Mouse (Mus musculus) limb, embryonic 11.5 days (tissue): ENCODE results near the gene A730071L15Rik. TPM values are rescaled to one million over a fixed set of nuclear protein-coding genes. Genes with fewer than 3 reads are reported as not detected.

Source experiments
- ATAC-seq: fragments of 200-750 bp; cut with Nextera tagmentation; 2 replicates; pipeline ENCODE4 v1.8.0; 2017; ENCODE audit warnings: low read depth; ENCODE audit not compliant: insufficient number of reproducible peaks, low FRiP score, low TSS enrichment
- DNase-seq: peaks from one replicate; pipeline ENCODE4 v3.0.0-alpha.2; 2015; ENCODE audit warnings: low spot score
- H3K27ac ChIP-seq: fragments of 300-500 bp; sonication (generic); replicated peaks from 2 replicates; pipeline ENCODE4 v1.5.1; 2014; ENCODE audit warnings: low read depth, mild to moderate bottlenecking, low read length
- H3K27me3 ChIP-seq: fragments of 300-500 bp; sonication (generic); 2 replicates; pipeline ENCODE4 v1.6.1; 2014; ENCODE audit warnings: mild to moderate bottlenecking, low read length, mixed read lengths; ENCODE audit not compliant: control insufficient read depth, insufficient read depth
- H3K36me3 ChIP-seq: fragments of 300-500 bp; sonication (generic); 2 replicates; pipeline ENCODE4 v1.6.1; 2014; ENCODE audit warnings: mild to moderate bottlenecking, low read length, moderate library complexity, mixed read lengths; ENCODE audit not compliant: control insufficient read depth, insufficient read depth
- H3K4me1 ChIP-seq: fragments of 300-500 bp; sonication (generic); 2 replicates; pipeline ENCODE4 v1.6.1; 2014; ENCODE audit warnings: low read length, mixed read lengths; ENCODE audit not compliant: control insufficient read depth, insufficient read depth
- H3K4me2 ChIP-seq: fragments of 300-500 bp; sonication (generic); 2 replicates; pipeline ENCODE4 v1.6.1; 2014; ENCODE audit warnings: low read depth, mild to moderate bottlenecking, moderate library complexity; ENCODE audit not compliant: severe bottlenecking
- H3K4me3 ChIP-seq: fragments of 300-500 bp; sonication (generic); 2 replicates; pipeline ENCODE4 v1.5.1; 2014; ENCODE audit warnings: low read depth, low read length
- H3K9ac ChIP-seq: fragments of 300-500 bp; sonication (generic); 2 replicates; pipeline ENCODE4 v1.6.1; 2014; ENCODE audit warnings: mild to moderate bottlenecking, low read length
- H3K9me3 ChIP-seq: fragments of 300-500 bp; sonication (generic); 2 replicates; pipeline ENCODE4 v1.6.1; 2016; ENCODE audit warnings: low read length; ENCODE audit not compliant: control insufficient read depth
- WGBS: fragments of 180-500 bp; shearing (Covaris S2); extraction: QIAGEN DNeasy Blood & Tissue Kit; methylation state at CpG from one replicate; pipeline ENCODE4 v1.1.7; 2014; 5-methylcytosine and 5-hydroxymethylcytosine counted together
- polyA plus RNA-seq: library from polyadenylated mRNA; unstranded; fragments of >200 nt; fragmentation: Nextera tagmentation; extraction: Ambion mirVana; gene quantifications from 2 replicates; pipeline ENCODE4 v1.2.1, GENCODE M21; 2014

A730071L15Rik gene
- polyA plus RNA-seq, 1 experiment from 2014 or later, result 0.67 TPM

- ATAC-seq (no peak), DNase-seq (no peak)
- no peak overlapping the region for H3K27ac ChIP-seq
- no peaks in the 10 kb centered on the region for H3K36me3 ChIP-seq
- no peaks in the 10 kb centered on the region for H3K9me3 ChIP-seq
- H3K4me1 ChIP-seq, result no peaks in the 10 kb centered on the region; the same call in 1 of the 2 replicates
- H3K4me3 ChIP-seq, result no peak overlapping the region
- no peak overlapping the region for H3K4me2 ChIP-seq
- no peaks in the 10 kb centered on the region for H3K27me3 ChIP-seq
- H3K9ac ChIP-seq, result no peak overlapping the region
Measured at GRCm38 (mm10) chr11:6161549-6161948, 38.3 kb upstream of the A730071L15Rik start.

DNA sequence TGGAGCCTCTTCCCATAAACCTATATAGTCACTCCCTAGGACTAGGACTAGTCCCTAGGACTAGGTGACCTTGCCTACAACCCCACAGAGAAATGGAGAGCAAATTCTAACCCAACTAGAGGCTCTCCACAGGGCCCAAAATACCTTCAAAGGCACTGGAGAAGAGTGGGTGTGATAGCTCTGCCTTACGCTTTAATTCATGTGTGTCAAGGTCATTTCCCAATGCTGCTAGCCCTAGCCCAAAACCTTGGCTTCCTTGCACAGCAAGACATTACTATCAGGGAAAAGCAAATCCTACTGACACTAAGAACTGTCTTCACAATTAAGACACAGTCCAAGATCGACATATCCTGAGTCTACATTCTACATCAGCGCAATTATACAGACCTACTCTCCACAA lies 36.8 kb upstream of the A730071L15Rik start:
- no peak for DNase-seq
- no peak overlapping the region for H3K4me2 ChIP-seq
- ATAC-seq, result no peak
- H3K36me3 ChIP-seq, result no peaks in the 10 kb centered on the region
- H3K27me3 ChIP-seq, result no peaks in the 10 kb centered on the region
- 96% methylated on average over 3 of the region's 3 CpGs for WGBS
- no peak overlapping the region for H3K4me3 ChIP-seq
- no peaks in the 10 kb centered on the region for H3K4me1 ChIP-seq
- no peak overlapping the region for H3K27ac ChIP-seq
- H3K9ac ChIP-seq, result no peak overlapping the region
- no peaks in the 10 kb centered on the region for H3K9me3 ChIP-seq

GRCm38 (mm10) chr11:6163706-6164105 lies 36.1 kb upstream of the A730071L15Rik start:
- ATAC-seq, result no peak
- Histone ChIP-seq H3K27me3 (no peaks in the 10 kb centered on the region), H3K4me3 (no peak overlapping the region), H3K4me2 (no peak overlapping the region), H3K27ac (no peak overlapping the region), H3K9ac (no peak overlapping the region), H3K4me1 (no peaks in the 10 kb centered on the region), H3K36me3 (no peaks in the 10 kb centered on the region), H3K9me3 (no peaks in the 10 kb centered on the region)
- DNase-seq, result no peak
- WGBS, result 94% methylated on average over 12 of the region's 12 CpGs

DNA sequence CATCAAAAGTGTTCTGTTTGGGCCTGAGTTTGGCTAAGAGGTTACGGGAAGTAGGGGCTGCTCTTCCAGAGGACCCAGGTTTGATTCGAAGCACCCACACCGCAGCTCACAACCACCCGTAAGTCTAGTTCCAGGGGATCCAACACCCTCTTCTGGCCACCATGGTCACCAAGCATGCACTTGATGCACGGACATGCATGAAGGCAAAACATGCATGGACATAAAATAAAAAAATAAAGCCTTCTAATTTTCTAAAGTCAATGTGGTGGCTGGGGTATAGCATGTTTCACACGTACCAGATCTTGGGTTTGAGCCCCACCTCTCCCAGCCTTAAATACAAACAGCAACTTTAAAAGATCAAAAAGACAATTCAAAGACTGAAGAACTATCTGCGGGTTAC lies 35.0 kb upstream of the A730071L15Rik start:
- DNase-seq (no peak), ATAC-seq (no peak)
- H3K4me3 ChIP-seq, result no peak overlapping the region
- H3K4me2 ChIP-seq, result no peak overlapping the region
- H3K4me1 ChIP-seq, result no peaks in the 10 kb centered on the region
- H3K9me3 ChIP-seq, result no peaks in the 10 kb centered on the region
- H3K27ac ChIP-seq, result no peak overlapping the region
- H3K27me3 ChIP-seq, result no peaks in the 10 kb centered on the region
- H3K36me3 ChIP-seq, result no peaks in the 10 kb centered on the region
- 98% methylated on average over 7 of the region's 7 CpGs for WGBS
- no peak overlapping the region for H3K9ac ChIP-seq

- Histone ChIP-seq H3K9ac (no peak overlapping the region), H3K27ac (no peak overlapping the region), H3K4me1 (no peaks in the 10 kb centered on the region), H3K9me3 (no peaks in the 10 kb centered on the region), H3K36me3 (no peaks in the 10 kb centered on the region), H3K4me2 (no peak overlapping the region), H3K4me3 (no peak overlapping the region), H3K27me3 (no peaks in the 10 kb centered on the region)
- DNase-seq (no peak), ATAC-seq (no peak)
- WGBS, result 95% methylated on average over 7 of the region's 7 CpGs
Measured at GRCm38 (mm10) chr11:6165391-6166081, 34.3 kb upstream of the A730071L15Rik start.

GRCm38 (mm10) chr11:6166351-6166750 lies 33.5 kb upstream of the A730071L15Rik start:
- Histone ChIP-seq H3K27me3 (no peaks in the 10 kb centered on the region), H3K4me2 (no peak overlapping the region), H3K9ac (no peak overlapping the region), H3K4me1 (no peaks in the 10 kb centered on the region), H3K36me3 (no peaks in the 10 kb centered on the region), H3K4me3 (no peak overlapping the region), H3K27ac (no peak overlapping the region), H3K9me3 (no peaks in the 10 kb centered on the region)
- DNase-seq (no peak), ATAC-seq (no peak)
- 95% methylated on average over 12 of the region's 12 CpGs for WGBS

DNA sequence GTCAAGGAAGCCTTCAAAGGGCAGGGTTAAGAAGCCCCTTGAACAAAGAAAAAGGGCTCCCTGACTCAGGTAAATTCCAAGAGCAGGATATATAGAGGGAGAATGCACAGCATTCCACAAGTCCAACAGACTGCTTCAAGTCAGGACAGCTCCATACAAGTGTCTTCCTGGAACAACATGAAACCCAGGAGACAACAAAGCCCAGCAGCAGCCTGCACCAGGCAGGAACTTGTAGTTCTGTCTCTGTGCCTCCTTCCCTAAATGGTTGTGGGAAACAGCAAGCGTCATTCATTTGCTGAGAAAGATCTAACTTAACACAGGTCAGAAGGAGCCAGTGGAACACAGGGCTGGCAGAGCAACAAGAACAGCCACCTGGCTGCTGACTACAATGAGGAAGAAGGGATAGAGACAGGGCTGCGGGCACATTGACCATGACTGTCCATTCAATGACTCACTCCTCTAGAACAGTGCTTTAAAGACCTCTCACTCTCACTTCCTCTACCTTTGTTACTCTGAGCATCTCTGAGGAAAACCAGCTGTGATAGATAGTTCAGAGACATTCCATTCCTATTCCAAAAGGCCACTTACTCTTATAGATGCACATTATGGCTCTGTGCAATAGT lies 30.7 kb upstream of the A730071L15Rik start:
- Histone ChIP-seq H3K9me3 (no peaks in the 10 kb centered on the region), H3K9ac (no peak overlapping the region), H3K4me1 (no peaks in the 10 kb centered on the region), H3K36me3 (no peaks in the 10 kb centered on the region), H3K27ac (no peak overlapping the region), H3K27me3 (no peaks in the 10 kb centered on the region), H3K4me2 (no peak overlapping the region; the same call in 1 of the 2 replicates), H3K4me3 (no peak overlapping the region)
- 88% methylated on average over 2 of the region's 2 CpGs for WGBS
- ATAC-seq, result no peak
- no peak for DNase-seq

GRCm38 (mm10) chr11:6174719-6175118 lies 25.1 kb upstream of the A730071L15Rik start:
- no peak for ATAC-seq

More at GRCm38 (mm10) chr11:6174719-6175118, 25.1 kb upstream of the A730071L15Rik start:
- no peaks in the 10 kb centered on the region for H3K36me3 ChIP-seq
- no peaks in the 10 kb centered on the region for H3K9me3 ChIP-seq
- H3K27ac ChIP-seq, result no peak overlapping the region
- no peak overlapping the region for H3K4me3 ChIP-seq
- H3K9ac ChIP-seq, result no peak overlapping the region
- DNase-seq, result no peak
- H3K4me1 ChIP-seq, result peaks cover 6% of the 10 kb centered on the region; the same call in 1 of the 2 replicates
- H3K4me2 ChIP-seq, result no peak overlapping the region
- 90% methylated on average over 7 of the region's 7 CpGs for WGBS
- H3K27me3 ChIP-seq, result no peaks in the 10 kb centered on the region
